Mouse (Mus musculus): ENCODE results near the gene Tfdp1.

GRCm38 (mm10) chr8:13403517-13403916 lies 65.0 kb downstream of the Tfdp1 start:
- TF ChIP-seq CTCF (IDR thresholded peaks at IDR 0.05; ENCODE audit: extremely low read depth, insufficient read length, insufficient replicate concordance, low read depth, low read length) (no peak), POLR2A (IDR thresholded peaks at IDR 0.05; ENCODE audit: low read depth, low read length) (no peak)

All from small intestine, adult 2 months (tissue).